Mouse (Mus musculus) granulocyte monocyte progenitor cell, adult 5-6 weeks (primary cell): Measurements from ENCODE around the gene Auh. TPM values are rescaled to one million over a fixed set of nuclear protein-coding genes. Genes with fewer than 3 reads are reported as not detected.

ENCODE experiments used
- ATAC-seq: replicated peaks from 2 replicates; pipeline ENCODE4 v1.8.0; 2016; ENCODE audit warnings: mild to moderate bottlenecking, moderate TSS enrichment, inconsistent platforms; ENCODE audit not compliant: poor library complexity, severe bottlenecking
- total RNA-seq, 2 experiments: library from RNA; stranded (forward) in 1 of 2; stranded (reverse) in 1 of 2; fragments of 200-712, 200-1000 nt in 1 of 2; fragments of >200 nt in 1 of 2; fragmentation: Nextera tagmentation in 1 of 2; gene quantifications; 2 replicates each; pipeline ENCODE4 v1.2.3; 2014 to 2017

Gene Auh
- total RNA-seq, 2 experiments from 2014 or later: 35.9 to 37.1 TPM

DNA sequence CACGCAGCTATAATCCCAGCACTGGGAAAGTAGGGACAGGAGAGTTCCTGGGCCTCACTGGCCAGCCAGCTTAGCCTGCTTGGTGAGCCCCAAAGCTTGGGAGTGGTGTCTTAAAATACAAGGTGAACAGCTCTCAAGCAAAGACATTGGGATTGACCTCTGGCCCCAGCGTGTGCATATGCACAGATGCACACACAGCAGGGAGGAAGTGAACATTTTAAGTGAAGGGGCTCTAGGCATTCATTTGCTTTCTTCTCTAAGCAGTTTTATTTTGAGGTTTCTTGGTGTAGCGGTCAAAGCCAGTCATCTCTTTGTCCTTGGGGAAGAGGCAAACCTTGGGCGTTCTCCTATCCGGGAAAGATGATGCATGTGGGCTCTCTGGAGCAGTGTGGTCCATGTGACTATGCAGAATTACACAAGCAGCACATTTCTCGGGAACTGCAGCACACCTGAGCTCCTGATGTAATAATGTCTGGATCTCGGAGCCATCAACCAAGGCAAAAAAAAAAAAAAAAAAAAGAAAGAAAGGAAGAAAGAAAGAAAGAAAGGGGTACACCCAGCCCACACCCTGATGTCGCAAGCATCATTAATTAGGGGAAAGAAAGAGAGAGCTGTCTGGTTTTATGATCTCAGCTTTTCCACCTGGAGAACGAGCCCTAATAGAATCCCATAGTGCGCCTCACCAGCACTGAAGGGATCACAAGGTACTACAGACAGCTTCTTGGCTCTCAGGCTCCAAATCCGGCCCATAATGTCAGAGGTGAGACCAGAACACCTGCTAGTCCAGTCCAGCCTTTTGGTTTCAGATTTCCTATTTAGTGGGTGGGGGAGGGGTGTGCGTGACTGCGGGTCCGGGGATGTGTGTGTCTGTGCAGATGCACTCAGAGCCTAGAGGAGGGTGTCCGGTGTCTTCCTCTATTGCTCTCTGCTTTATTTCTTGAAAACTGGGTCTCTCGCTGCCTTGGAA, 116.6 kb downstream of the Auh start:
- ATAC-seq: no peak

DNA sequence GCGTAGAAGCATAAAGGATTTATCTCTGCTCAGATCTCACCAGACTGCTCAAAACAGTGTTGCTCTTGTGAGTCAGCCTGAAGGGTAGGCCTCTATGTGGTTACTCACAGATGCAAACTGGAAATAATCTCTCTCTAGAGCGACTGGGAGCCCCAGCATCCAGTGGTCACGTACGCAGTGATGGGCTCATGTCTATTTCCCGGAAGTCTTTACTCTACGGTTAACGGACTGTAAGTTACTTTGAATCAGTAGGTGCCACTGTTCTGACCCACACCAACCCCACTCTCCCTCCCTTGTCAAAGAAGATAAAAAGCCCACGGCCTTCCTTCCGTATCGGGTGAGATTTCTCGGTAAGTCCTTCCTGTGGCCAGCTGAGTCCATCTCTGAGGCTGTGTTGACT, 121.8 kb downstream of the Auh start:
- ATAC-seq: peak; percentile 9; the same call in 1 of the 2 replicates

DNA sequence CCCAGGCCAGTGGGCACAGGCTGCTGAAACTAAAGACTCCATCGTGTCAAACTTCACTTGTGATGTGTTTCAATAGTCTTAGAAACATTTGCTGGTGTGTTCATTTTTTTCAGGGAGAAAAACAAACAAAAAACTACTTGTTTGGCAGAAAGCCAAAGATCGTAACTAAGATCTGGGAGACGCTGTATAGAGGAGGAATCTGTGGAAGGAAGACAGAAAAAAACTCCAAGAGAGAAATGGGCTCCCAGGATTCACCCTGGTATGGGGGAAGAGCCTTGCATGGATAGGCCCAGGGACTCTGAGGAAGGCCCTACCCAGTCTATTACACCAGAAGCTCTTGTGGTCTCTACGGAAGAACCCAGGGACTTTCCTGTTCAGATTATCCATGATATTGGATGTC, 123.5 kb downstream of the Auh start:
- ATAC-seq: no peak

DNA sequence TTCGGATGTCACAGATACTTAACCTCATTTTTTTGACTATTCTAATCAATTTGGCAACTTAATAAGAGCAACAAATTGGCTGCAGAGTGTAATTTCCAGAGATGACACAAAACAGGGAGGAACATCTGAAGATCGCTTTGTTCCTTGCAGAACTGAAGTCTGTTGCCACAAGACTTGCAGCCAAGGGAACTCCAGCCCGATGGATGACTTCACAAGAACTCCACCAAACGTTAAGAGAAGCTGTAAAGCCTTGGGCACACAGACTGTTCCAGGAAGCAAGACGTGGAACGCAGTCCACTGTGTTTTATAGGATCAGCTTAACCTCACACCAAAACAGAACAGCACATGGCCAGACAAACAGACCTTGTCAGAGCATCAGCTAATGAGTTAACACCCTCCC, 123.9 kb downstream of the Auh start:
- no peak for ATAC-seq

DNA sequence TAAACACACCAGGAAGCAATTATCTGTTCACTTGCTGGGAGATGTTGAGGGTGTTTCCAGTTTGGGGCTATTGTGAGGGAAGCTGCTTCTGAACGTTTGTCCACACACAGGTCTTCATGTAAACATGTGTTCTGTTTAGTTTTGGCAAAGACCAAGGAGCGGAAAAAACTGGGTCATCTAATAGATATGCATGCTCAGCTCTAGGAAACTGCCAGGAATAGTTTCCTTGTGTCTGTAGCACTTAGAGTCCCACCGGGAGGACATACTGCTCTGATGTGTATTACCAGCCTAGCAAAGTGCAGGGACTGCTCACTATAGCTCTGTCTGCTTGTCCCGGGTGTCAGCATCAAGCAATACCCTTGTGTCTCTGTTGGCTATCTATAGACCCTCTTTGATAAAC, 127.0 kb downstream of the Auh start:
- ATAC-seq: no peak

DNA sequence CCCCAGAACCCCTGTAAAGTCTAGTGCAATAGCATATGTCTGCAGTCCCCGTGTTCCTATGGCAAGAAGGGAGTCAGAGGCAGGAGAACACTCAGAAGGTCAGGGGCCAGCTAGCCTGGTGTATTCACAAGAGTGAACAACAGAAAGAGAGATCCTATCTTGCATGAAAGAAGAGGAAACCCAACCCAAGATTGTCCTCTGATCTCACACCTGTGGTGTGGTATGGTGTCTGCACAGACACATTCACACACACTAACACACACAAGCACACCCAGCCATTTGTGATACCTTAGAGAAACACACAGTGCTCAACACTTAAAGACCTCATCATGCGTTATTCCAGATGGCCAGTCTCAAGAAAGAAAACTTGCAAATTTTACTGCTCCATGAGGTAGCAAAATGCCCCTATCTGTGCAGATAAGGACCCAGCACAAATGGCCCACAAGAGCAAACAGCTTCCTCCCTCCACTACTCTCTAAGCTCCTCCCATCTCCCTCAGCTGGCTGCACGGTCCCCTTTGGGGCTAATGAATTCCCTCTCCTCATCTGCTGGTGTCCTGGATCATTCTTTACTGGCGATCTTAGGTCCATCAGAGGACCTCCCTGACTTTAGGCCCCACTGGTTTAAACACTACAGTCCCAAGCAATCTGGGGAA, 128.7 kb downstream of the Auh start:
- peak; percentile 37; the same call in 1 of the 2 replicates for ATAC-seq

DNA sequence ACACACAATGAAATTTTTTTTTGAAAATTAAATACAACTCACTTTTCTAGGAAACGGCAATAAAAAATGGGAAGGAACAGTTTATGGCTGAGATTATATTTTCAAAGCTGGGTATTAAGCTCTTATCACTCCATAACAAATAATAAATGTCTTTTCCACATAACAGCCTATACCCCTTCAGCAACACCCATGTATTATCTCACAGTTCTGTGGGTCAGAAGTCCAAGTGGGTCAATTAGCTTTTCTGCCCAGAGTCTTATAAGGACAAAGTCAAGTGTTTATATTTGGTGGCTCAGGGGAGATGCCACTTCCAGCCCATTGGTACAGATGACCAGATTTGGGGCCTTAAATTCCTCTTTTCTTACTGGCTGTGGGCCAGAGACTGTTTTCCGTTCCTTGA, 129.4 kb downstream of the Auh start:
- no peak for ATAC-seq

DNA sequence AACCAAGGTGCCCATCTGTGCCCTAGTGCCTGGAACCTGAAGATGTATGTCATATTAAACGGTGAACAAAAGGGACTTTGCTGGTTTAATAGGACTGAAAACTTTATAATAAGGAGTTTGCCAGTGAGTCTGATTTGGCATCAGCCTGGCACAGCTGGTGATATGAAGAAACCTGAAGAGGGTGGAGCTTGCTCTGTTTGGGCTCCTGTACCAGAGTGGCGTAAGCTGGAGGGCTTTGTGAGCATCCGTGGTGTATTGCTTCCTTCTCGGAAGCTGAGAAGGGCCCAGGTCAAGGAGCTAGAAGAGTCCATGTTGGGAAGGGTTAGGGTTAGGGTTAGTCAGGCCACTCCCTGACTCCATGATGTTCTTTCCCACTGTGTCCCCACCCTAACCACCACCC, 135.2 kb downstream of the Auh start:
- peak; percentile 53; the same call in 1 of the 2 replicates for ATAC-seq

DNA sequence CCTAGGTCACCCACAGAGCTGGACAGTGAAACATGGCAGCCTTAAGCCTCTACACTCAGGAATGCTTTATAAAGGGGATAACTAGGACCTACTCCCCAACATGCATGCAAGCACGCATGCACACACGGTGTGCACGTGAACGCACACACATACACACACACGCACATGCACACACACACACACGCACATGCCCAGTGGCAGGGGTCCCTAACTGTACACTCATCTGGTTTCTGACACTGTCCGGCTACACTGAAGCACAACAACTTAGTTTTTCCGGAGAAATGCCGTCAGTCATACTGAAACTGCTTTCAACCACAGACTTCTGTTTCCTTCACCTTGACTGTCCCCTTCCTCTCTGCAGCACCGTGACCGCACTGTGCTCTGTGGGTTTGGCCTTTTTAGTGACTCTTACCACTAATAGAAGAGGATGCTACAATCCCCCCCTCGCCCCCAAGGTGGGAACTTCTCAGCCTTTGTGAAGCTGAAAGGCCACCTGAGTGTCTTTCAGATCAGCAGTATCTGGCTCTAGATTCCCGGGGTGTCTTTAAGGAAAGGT, 136.0 kb downstream of the Auh start:
- peak; percentile 90 for ATAC-seq

DNA sequence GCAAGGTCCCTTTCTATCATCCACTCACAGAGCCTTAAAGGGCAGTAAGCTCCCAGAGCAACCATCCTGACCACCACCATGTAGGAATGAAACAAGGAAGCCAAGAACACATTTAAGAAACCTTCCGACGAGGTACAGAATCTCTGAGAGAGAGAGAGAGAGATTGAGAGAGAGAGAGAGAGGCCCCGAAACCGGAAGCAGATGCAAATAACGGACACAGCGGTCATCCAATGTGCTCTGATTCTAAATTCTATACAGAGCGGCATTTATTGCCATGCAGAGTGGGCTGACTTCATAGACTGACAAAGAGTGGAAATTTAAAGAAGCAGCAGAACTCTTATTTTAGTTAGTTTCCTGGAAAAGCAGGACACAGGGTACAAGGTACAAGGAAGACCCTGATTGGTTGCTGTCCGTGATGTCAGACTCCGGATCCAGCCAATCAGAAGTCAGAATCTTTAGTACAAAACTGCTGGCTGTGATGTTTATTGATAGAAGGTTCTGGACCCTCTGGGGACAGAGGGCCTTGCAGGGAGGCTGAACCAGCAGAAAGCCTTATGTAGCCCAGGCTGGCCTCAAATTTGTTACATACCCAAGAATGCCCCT, 137.1 kb downstream of the Auh start:
- ATAC-seq: no peak

DNA sequence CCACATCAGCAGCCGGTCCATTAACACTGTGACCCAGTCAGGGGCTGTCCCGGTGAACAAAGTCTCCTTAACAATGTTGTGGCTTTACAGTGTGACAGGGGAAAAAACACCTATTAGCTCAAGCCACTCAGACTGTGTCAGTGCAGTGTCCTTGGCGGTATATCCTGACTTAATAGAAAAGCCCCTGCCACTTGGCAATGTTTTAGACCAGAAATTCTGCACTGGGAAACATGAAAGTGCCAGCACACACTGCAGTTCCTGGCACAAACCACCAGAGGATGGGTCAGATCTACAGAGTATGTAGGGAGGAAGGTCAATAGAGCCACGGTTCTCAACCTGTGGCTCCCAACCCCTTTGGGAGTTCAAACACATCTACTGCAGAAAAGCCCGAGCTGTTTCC, 138.6 kb downstream of the Auh start:
- no peak for ATAC-seq

Other genes with a start within 250 kb of the Auh start
- gene Nfil3, start 51.4 kb upstream of the Auh start, total RNA-seq (2014; fragmentation: Nextera tagmentation): 3.9 and 8.3 TPM in 2 replicates
- 14.0 and 14.5 TPM in 2 replicates for gene Nfil3, start 51.4 kb upstream of the Auh start, total RNA-seq (2017)